Mouse (Mus musculus): Measurements from ENCODE around the gene Id1.

The Id1 gene

DNA sequence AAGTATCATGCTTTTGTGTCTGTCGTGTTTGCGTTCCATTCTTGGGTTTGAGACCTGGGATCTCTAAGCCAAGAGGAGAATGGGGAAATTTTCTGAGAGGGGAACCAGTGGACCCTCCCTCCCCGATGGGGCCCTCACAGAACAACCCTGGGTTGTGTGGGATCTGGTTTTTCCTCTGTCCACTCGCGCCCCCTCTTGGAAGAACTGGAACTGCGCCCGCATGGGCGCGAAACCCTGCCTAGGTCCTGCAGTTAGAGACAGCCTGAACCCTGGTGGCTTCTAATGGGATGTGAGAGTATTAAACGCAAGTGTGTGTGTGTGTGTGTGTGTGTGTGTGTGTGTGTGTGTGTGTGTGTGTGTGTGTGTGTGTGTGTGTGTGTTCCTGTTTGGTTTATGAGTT, 6.4 kb downstream of the Id1 start:
- peak; percentile 55 for DNase-seq (ENCODE audit: low read depth, low spot score)

GRCm38 (mm10) chr2:152753944-152754711, 18.1 kb downstream of the Id1 start, which contains the start of gene Cox4i2:
Gene Cox4i2, plus strand, starts transcription at chr2:152754173.
- peak; percentile 37 for DNase-seq (ENCODE audit: low read depth, low spot score)

- no peak for DNase-seq (ENCODE audit: low read depth, low spot score)
These were observed 20.7 kb downstream of the Id1 start for GRCm38 (mm10) chr2:152756474-152757393.

DNA sequence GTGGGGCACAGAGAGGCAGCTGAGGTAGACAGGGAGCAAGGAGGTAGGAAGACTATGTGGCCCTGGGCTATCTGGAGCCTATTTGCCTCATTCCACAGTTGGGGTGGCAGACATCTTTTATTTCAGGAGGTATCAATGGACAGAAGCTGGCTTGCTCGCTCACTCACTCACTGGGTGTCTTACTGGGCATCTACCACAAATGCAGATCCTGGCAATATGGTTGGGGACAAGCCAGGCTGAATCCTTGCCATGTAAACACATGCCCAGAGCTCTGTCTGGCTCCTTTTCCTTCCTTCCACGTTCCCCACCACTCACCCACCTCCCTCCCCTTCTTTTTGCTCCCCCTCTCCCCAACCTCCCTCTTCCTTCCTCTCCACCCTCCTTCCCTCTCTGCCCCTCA, 21.4 kb downstream of the Id1 start:
- no peak for DNase-seq (ENCODE audit: low read depth, low spot score)

GRCm38 (mm10) chr2:152758351-152758750, 22.3 kb downstream of the Id1 start:
- DNase-seq (ENCODE audit: low read depth, low spot score): no peak

DNA sequence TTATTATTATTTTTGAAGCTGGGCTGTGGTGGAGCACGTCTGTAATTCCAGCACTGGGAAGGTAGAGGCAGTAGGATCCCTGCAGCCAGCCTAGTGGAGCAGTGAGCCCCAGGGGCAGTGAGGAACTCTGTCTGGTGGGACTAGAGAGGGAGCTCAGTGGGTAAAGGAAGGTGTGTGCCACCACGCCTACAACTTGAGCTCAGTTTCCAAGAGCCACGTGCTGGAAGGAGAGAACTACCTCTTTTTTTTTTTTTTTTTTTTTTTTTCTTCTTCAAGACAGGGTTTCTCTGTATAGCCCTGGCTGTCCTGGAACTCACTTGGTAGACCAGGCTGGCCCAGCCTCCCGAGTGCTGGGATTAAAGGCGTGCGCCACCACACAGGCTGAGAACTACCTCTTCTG, 27.3 kb downstream of the Id1 start:
- no peak for DNase-seq (ENCODE audit: low read depth, low spot score)

GRCm38 (mm10) chr2:152764172-152765044, 28.4 kb downstream of the Id1 start:
- no peak for DNase-seq (ENCODE audit: low read depth, low spot score)

GRCm38 (mm10) chr2:152765045-152765674, 29.1 kb downstream of the Id1 start:
- DNase-seq (ENCODE audit: low read depth, low spot score): no peak

- DNase-seq (ENCODE audit: low read depth, low spot score): peak; percentile 92
These were observed 30.5 kb downstream of the Id1 start for GRCm38 (mm10) chr2:152766387-152767123.

DNA sequence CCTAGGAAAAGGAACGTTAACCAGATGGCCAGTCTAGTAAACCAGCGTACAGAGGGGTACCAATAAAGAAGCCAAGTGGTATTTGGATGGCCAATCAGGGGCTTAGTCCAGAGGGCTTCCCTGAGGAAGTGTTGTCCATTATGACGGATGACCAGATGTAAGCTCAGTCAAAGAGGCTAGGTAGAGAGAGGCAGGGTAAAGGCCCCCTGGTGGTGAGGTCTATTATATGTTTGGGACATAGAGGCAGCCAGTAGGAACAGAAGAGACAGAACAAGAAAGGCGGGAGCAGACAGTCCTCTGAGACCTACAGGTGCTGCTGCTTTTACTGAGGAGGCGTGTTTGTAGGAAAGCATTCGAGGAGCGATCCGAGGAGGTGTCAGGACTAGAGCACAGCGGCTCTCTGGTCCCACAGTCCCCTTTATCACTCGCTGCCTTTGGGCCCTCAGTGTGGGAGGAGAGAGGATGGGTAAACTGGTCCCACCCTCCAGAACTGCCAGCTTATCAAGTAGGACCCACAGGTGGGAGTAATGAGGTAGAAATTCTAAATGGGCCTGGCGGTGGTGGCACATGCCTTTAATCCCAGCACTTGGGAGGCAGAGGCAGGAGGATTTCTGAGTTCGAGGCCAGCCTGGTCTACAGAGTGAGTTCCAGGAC, 31.7 kb downstream of the Id1 start:
- peak; percentile 77 for DNase-seq (ENCODE audit: low read depth, low spot score)

- DNase-seq (ENCODE audit: low read depth, low spot score): no peak
These were observed 33.6 kb downstream of the Id1 start for GRCm38 (mm10) chr2:152769677-152770076.

DNA sequence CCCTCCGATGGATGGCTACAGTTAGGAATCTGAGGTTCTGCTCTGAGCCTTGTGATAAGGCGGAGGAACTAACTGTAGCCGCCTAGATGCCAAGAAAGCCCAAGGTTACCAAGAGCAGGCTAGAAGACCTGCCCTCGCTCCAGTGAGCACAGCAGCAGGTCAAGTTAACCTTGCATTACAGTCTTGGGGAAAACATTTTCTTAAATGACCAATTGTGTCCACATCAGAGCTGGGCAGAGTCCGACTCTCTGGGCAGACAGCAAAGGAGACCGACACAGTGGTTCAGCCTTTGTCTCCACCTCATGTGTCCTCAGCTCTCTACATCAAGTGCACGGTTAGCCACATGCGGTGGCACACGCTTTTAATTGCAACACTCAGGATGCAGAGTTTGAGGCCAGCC, 35.5 kb downstream of the Id1 start:
- DNase-seq (ENCODE audit: low read depth, low spot score): no peak

DNA sequence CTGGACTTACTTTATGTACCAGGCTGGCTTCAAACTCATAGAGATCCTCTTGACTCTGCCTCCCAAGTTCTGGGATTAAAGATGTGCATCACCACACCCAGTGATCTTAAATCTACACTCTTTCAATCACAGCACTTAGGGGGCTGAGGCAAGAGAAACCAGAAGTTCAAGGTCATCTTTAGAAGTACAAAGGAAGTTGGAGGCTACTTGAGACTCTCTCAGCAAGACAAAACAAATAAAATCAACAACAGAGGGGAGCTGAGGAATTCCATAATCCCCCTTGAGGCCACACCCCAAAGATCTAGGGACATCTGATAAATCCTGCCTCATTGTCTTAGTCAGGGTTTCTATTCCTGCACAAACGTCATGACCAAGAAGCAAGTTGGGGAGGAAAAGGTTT, 36.2 kb downstream of the Id1 start:
- DNase-seq (ENCODE audit: low read depth, low spot score): no peak

GRCm38 (mm10) chr2:152775357-152775756, 39.3 kb downstream of the Id1 start:
- DNase-seq (ENCODE audit: low read depth, low spot score): peak; percentile 76

DNA sequence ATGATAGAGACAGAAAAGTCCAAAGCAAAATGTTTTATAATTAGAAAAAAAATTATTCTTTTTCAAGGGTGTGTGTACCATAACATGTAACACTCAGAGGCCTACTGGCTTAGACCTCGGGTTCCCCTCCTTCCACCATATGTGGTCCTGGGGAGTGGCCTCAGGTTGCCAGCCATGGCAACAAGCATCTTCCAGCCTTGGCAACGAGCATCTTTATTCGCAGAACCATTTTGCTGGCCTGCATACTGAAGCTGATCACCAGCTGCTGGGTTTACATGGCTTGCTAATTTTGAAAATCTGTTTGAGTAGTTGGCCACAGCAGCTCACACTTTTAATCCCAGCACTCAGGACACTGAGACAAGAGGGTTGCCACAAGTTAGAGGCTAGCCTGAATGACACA, 40.0 kb downstream of the Id1 start:
- no peak for DNase-seq (ENCODE audit: low read depth, low spot score)

GRCm38 (mm10) chr2:152776435-152776834, 40.4 kb downstream of the Id1 start:
- DNase-seq (ENCODE audit: low read depth, low spot score): no peak

DNA sequence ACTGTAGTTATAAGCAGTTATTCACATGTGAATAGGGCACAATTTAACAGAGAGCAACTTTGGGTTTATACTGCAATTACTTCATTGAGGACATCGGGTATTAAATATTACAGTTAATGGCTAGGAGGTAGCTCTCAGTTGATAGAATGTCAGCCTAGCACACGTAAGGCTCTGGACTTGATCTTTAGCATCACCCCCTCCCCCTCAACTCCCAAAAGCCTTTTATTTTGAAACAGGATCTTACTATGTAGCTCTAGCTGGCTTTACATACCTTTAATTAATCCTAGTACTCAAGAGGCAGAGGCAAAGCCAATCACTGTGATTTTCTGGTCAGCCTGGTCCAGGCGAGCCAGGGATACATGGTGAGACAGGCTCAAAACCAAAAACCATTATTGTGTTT, 41.0 kb downstream of the Id1 start:
- DNase-seq (ENCODE audit: low read depth, low spot score): no peak

DNA sequence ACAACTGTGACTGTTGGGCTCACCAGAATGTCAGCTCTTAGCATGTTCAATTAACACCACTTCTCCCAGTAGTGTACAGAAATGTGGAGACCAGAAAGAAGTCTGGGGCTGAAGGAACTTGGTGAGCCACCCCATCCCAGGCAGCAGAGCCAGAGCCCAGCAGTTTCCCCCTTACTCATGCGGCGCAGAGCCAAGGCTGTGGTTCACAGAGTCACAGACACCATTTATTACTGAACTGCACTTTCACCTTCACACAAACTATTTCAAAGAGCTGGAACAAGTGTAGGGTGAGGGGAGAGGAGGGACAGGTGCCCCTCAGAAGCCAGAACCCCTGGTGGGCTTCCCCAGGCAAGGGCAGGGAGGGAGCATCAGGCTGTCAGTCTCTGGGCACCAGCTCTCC, 44.4 kb downstream of the Id1 start:
- no peak for DNase-seq (ENCODE audit: low read depth, low spot score)

DNA sequence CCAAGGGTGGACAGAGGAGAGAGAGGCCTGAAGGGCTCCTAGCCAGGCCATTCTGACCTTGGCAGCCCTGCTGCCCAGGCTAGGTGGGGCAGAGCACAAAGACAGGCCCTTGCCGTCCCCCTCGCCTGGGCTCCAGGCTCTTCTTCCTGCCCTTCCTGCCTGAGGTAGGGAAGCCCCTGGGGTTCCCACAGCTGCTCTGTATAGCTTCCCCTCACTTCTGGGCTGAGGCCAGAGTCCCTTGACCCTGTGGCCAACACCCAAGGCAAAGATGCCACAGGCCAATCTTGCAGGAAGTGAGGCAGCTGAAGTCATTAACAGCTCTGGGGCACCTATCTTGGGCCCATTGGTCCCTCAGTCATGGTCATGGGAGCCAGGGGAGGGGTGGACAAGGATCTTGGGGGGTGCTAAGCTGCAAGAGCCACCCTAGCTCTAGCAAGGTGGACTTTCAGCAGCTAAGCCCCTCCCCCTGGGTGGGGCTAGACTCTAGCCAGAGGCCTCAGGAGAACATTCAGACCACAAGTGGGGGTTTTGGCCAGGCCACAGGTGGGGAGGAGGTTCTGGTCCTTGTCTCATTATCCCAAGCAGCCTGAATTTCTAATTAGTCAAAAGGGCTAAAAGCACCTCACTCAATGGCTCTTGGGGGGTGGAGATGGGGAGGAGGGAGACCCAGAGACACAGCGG, 45.1 kb downstream of the Id1 start:
- DNase-seq (ENCODE audit: low read depth, low spot score): no peak
